Mouse (Mus musculus): ENCODE data around the gene Nova1. TPM values are rescaled to one million over a fixed set of nuclear protein-coding genes. Genes with fewer than 3 reads are reported as not detected.

Nova1 gene
- polyA plus RNA-seq, 1 experiment from 2014 or later, result 110 TPM

- Histone ChIP-seq H3K4me2 (no peak overlapping the region), H3K4me3 (replicated peaks) (no peak overlapping the region), H3K4me1 (no peaks in the 10 kb centered on the region), H3K9me3 (replicated peaks) (no peaks in the 10 kb centered on the region), H3K27me3 (replicated peaks) (no peaks in the 10 kb centered on the region), H3K27ac (replicated peaks) (no peak overlapping the region), H3K9ac (replicated peaks) (no peak overlapping the region), H3K36me3 (no peaks in the 10 kb centered on the region)
- ATAC-seq (ENCODE audit: low FRiP score), result no peak
- 56% methylated on average over 2 of the region's 2 CpGs for WGBS
Measured at GRCm38 (mm10) chr12:46666706-46667105, 152.0 kb downstream of the Nova1 start.

GRCm38 (mm10) chr12:46646139-46646611 lies 172.6 kb downstream of the Nova1 start:
- no peak overlapping the region for H3K9ac ChIP-seq (replicated peaks)
- WGBS, result 57% methylated on average over 5 of the region's 5 CpGs
- H3K9me3 ChIP-seq (replicated peaks), result no peaks in the 10 kb centered on the region
- H3K36me3 ChIP-seq, result no peaks in the 10 kb centered on the region
- no peak overlapping the region for H3K4me3 ChIP-seq (replicated peaks)
- H3K27me3 ChIP-seq (replicated peaks), result no peaks in the 10 kb centered on the region
- H3K4me1 ChIP-seq, result peaks cover 7% of the 10 kb centered on the region
- peak overlapping the region; percentile 51 for H3K27ac ChIP-seq (replicated peaks)
- ATAC-seq (ENCODE audit: low FRiP score), result peak; percentile 53
- H3K4me2 ChIP-seq, result no peak overlapping the region

DNA sequence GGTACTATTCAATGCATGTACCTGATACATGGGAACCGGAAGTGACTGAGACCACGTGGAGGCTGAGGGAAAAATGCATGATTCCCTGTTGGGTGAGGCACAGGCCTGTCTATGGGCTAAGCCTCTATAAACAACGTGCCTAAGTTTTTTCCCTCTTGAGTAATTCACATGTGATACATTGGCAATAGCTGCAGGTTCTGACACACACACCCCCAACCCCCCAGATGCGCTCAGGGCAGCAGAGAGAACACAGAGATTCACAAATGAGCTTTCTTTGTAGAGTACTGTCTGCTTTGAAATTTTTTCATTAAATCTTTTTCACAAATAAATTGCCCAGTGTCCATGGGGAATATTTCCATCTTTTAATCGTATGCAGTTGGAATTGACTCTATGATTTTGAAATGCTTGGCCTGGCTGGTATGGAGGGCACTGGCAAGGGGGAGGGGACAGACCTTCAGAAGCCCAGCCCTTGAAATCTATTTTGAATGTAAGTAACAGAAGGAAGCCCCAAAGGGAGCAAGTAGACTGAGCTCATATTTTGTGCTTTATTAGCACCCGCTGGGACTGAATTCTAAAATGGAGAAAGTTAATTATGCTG lies 173.3 kb downstream of the Nova1 start:
- no peak overlapping the region for H3K4me3 ChIP-seq (replicated peaks)
- H3K27me3 ChIP-seq (replicated peaks), result no peaks in the 10 kb centered on the region
- peaks cover 7% of the 10 kb centered on the region for H3K4me1 ChIP-seq
- no peak overlapping the region for H3K4me2 ChIP-seq
- no peaks in the 10 kb centered on the region for H3K9me3 ChIP-seq (replicated peaks)
- no peak overlapping the region for H3K9ac ChIP-seq (replicated peaks)
- H3K27ac ChIP-seq (replicated peaks), result no peak overlapping the region
- no peaks in the 10 kb centered on the region for H3K36me3 ChIP-seq
- 55% methylated on average over 6 of the region's 6 CpGs for WGBS
- ATAC-seq (ENCODE audit: low FRiP score), result peak; percentile 45; the same call in 1 of the 2 replicates

Measured in neural tube, embryonic 15.5 days (tissue).